In genomic region chr1:173339543-173339942, GRCm38 (mm10) we compare ENCODE assay signal across 8 mouse cellular contexts. TPM values are rescaled to one million over a fixed set of nuclear protein-coding genes. Genes with fewer than 3 reads are reported as not detected.
DNase-seq lines count a peak whose midpoint lies in the region; ATAC-seq and TF ChIP-seq lines count a peak whose summit lies in the region.
"Had no signal": no experiment of that assay in that cellular context is flagged by ENCODE, and none has a peak within 500 bp of the region (broad histone marks: within the 10 kb centered on the region; RNA-seq: fewer than 3 reads in every experiment).

No protein-coding gene starts in this region.

- peak; percentile 53 for DNase-seq in MEL (ENCODE audit: low read depth, low spot score)
- peak; percentile 87 for DNase-seq in cerebellum, adult 9-10 months
- peak; percentile 51 for DNase-seq in lung, postnatal 0 days (ENCODE audit: low spot score)

- no peak overlapping the region for H3K9ac ChIP-seq in MEL (ENCODE audit: control insufficient read depth, low read depth, low read length, poor library complexity, severe bottlenecking)
- no peak overlapping the region for H3K9ac ChIP-seq in kidney, embryonic 15.5 days
- H3K9ac ChIP-seq in lung, postnatal 0 days (replicated peaks; ENCODE audit: low read depth) = no peak overlapping the region

- no peak for TF ChIP-seq POLR2A in MEL (IDR thresholded peaks at IDR 0.05; ENCODE audit: control insufficient read depth in 1 of 2, insufficient read depth in 1 of 2, low read depth in 1 of 2, low read length in 2 of 2, poor library complexity in 1 of 2)
- TF ChIP-seq POLR2A in olfactory bulb, adult 2 months (IDR thresholded peaks at IDR 0.05; ENCODE audit: insufficient read depth, low read depth, low read length) = no peak

- H3K79me2 ChIP-seq in MEL (ENCODE audit: control insufficient read depth, insufficient read depth, low read length, poor library complexity) = no peaks in the 10 kb centered on the region

- H3K27me3 ChIP-seq in MEL (ENCODE audit: control insufficient read depth in 1 of 2, insufficient read depth in 2 of 2, low read length in 2 of 2) = no peaks in the 10 kb centered on the region
- H3K27me3 ChIP-seq in kidney, embryonic 15.5 days = no peaks in the 10 kb centered on the region
- H3K27me3 ChIP-seq in lung, postnatal 0 days (replicated peaks; ENCODE audit: insufficient read depth, low read length) = no peaks in the 10 kb centered on the region

- TF ChIP-seq RAD21 in MEL (IDR thresholded peaks at IDR 0.05; ENCODE audit: low read depth, low read length) = peak; percentile 42

- no peak overlapping the region for H3K27ac ChIP-seq in MEL (ENCODE audit: control insufficient read depth, low read depth, low read length)
- no peak overlapping the region for H3K27ac ChIP-seq in kidney, embryonic 15.5 days
- H3K27ac ChIP-seq in lung, postnatal 0 days (ENCODE audit: low read length) = no peak overlapping the region
- no peak overlapping the region for H3K27ac ChIP-seq in olfactory bulb, adult 2 months (ENCODE audit: insufficient read depth, low read depth, low read length)

- H3K4me2 ChIP-seq in kidney, embryonic 15.5 days = no peak overlapping the region
- H3K4me2 ChIP-seq in lung, postnatal 0 days (replicated peaks; ENCODE audit: low read depth, low read length) = no peak overlapping the region

- peak; percentile 66 to 77 (median 70) for TF ChIP-seq CTCF in MEL (IDR thresholded peaks at IDR 0.05 in 2 of 3, conservative IDR thresholded peaks at IDR 0.05 in 1 of 3; ENCODE audit: control insufficient read depth in 1 of 3, insufficient read depth in 1 of 3, low read depth in 2 of 3, low read length in 3 of 3, poor library complexity in 1 of 3, severe bottlenecking in 1 of 3)
- TF ChIP-seq CTCF in lung, postnatal 0 days (IDR thresholded peaks at IDR 0.05) = peak; percentile 89
- TF ChIP-seq CTCF in olfactory bulb, adult 2 months (IDR thresholded peaks at IDR 0.05; ENCODE audit: insufficient read depth, low read depth, low read length) = 0 out of 2 replicates have a peak, but pooled peaks have one; percentile 20

- no peak for TF ChIP-seq EP300 in MEL (IDR thresholded peaks at IDR 0.05; ENCODE audit: low read depth in 1 of 2, low read length in 2 of 2)
- no peak for TF ChIP-seq EP300 in lung, postnatal 0 days (IDR thresholded peaks at IDR 0.05)

- H3K4me3 ChIP-seq in MEL (ENCODE audit: control insufficient read depth in 1 of 2, insufficient read depth in 1 of 2, low read depth in 2 of 2, low read length in 2 of 2) = no peak overlapping the region
- no peak overlapping the region for H3K4me3 ChIP-seq in kidney, embryonic 15.5 days (replicated peaks)
- no peak overlapping the region for H3K4me3 ChIP-seq in lung, postnatal 0 days (ENCODE audit: low read depth, low read length)
- H3K4me3 ChIP-seq in olfactory bulb, adult 2 months (ENCODE audit: insufficient read depth, low read depth, low read length) = no peak overlapping the region
- H3K4me3 ChIP-seq: myocyte had no signal

- H3K9me3 ChIP-seq in MEL (replicated peaks; ENCODE audit: insufficient read depth, low read length) = no peaks in the 10 kb centered on the region
- no peaks in the 10 kb centered on the region for H3K9me3 ChIP-seq in kidney, embryonic 15.5 days (replicated peaks)
- H3K9me3 ChIP-seq in lung, postnatal 0 days (ENCODE audit: low read length) = no peaks in the 10 kb centered on the region

- 8% methylated on average over 2 of the region's 2 CpGs for WGBS in kidney, embryonic 15.5 days
- 6% methylated on average over 2 of the region's 2 CpGs for WGBS in lung, postnatal 0 days
- WGBS in olfactory bulb, adult 2 months = 19% methylated on average over 2 of the region's 2 CpGs

- peak; percentile 63 for ATAC-seq in CD4-positive, CD25-positive, alpha-beta regulatory T cell, adult 4 months
- ATAC-seq in frontal cortex, adult (ENCODE audit: low TSS enrichment) = peak; percentile 50
- 0 out of 2 replicates have a peak, but pooled peaks have one; percentile 65 for ATAC-seq in kidney, embryonic 15.5 days (replicated peaks; ENCODE audit: low FRiP score)
- no peak for ATAC-seq in lung, postnatal 0 days

- peaks cover 11 to 35% of the 10 kb centered on the region in 2 experiments for H3K4me1 ChIP-seq in MEL (ENCODE audit: control insufficient read depth in 1 of 2, insufficient read depth in 2 of 2, low read length in 2 of 2)
- H3K4me1 ChIP-seq in kidney, embryonic 15.5 days = no peaks in the 10 kb centered on the region
- no peaks in the 10 kb centered on the region for H3K4me1 ChIP-seq in lung, postnatal 0 days (ENCODE audit: insufficient read depth, low read depth, low read length)
- H3K4me1 ChIP-seq in olfactory bulb, adult 2 months (ENCODE audit: control insufficient read depth, insufficient read depth, low read length) = peaks cover 25% of the 10 kb centered on the region

- H3K36me3 ChIP-seq in MEL (ENCODE audit: control insufficient read depth in 1 of 2, insufficient read depth in 2 of 2, low read length in 2 of 2) = peaks cover 0 to 11% of the 10 kb centered on the region in 2 experiments; a peak in 2 of 4 replicates
- H3K36me3 ChIP-seq in kidney, embryonic 15.5 days = no peaks in the 10 kb centered on the region
- H3K36me3 ChIP-seq in lung, postnatal 0 days (ENCODE audit: insufficient read depth, low read length) = no peaks in the 10 kb centered on the region

TF ChIP-seq in MEL, 35 proteins besides CTCF, POLR2A, EP300 and RAD21:
- no peak for TF ChIP-seq HCFC1 (IDR thresholded peaks at IDR 0.05; ENCODE audit: low read depth, low read length)
- no peak for TF ChIP-seq RCOR1 (IDR thresholded peaks at IDR 0.05; ENCODE audit: low read depth, low read length)
- TF ChIP-seq ZMIZ1 (IDR thresholded peaks at IDR 0.05; ENCODE audit: low read depth, low read length) = no peak
- TF ChIP-seq USF2 (IDR thresholded peaks at IDR 0.05; ENCODE audit: borderline replicate concordance in 1 of 2, insufficient read depth in 1 of 2, low read depth in 1 of 2, low read length in 2 of 2) = no peak
- TF ChIP-seq TCF12 (IDR thresholded peaks at IDR 0.05; ENCODE audit: low read depth, low read length) = no peak
- no peak for TF ChIP-seq ZNF384 (IDR thresholded peaks at IDR 0.05; ENCODE audit: low read depth, low read length)
- no peak for TF ChIP-seq POLR2AphosphoS5 (IDR thresholded peaks at IDR 0.05; ENCODE audit: borderline replicate concordance, low read depth, low read length)
- TF ChIP-seq UBTF (IDR thresholded peaks at IDR 0.05; ENCODE audit: borderline replicate concordance, insufficient read depth, low read depth, low read length) = no peak
- peak; percentile 73 for TF ChIP-seq SMC3 (IDR thresholded peaks at IDR 0.05; ENCODE audit: low read depth, low read length)
- TF ChIP-seq ZC3H11A (IDR thresholded peaks at IDR 0.05; ENCODE audit: low read depth, low read length) = 0 out of 2 replicates have a peak, but pooled peaks have one; percentile 37
- no peak for TF ChIP-seq CHD1 (IDR thresholded peaks at IDR 0.05; ENCODE audit: low read depth, low read length)
- no peak for TF ChIP-seq MAZ (IDR thresholded peaks at IDR 0.05; ENCODE audit: low read depth, low read length)
- no peak for TF ChIP-seq CHD2 (IDR thresholded peaks at IDR 0.05; ENCODE audit: low read length)
- TF ChIP-seq NELFE (IDR thresholded peaks at IDR 0.05; ENCODE audit: low read depth, low read length) = no peak
- TF ChIP-seq BHLHE40 (IDR thresholded peaks at IDR 0.05; ENCODE audit: borderline replicate concordance, low read depth, low read length) = no peak
- no peak for TF ChIP-seq POLR2AphosphoS2 (IDR thresholded peaks at IDR 0.05; ENCODE audit: low read length)
- no peak for TF ChIP-seq MEF2A (IDR thresholded peaks at IDR 0.05; ENCODE audit: extremely low read depth, insufficient replicate concordance, low read depth, low read length, poor library complexity, severe bottlenecking)

RNA-seq across cellular contexts. Expression of gene Ackr1, which starts 6.0 kb away (rescaled TPM):
- polyA plus RNA-seq in CD4-positive, CD25-positive, alpha-beta regulatory T cell, adult 4 months (2017; shearing (Covaris generic)) = not detected
- 0.19 and 0.20 TPM in 2 replicates for total RNA-seq in MEL (2012; rRNA removed)
- polyA plus RNA-seq in MEL (2012; ENCODE audit: insufficient read depth in 1 of 2, insufficient read length in 2 of 2, low read depth in 1 of 2, low replicate concordance in 2 of 2, missing spikeins in 1 of 2) = under 1 TPM in 1 of 2 experiments, not detected in 1; 0.42 TPM
- polyA plus RNA-seq in kidney, embryonic 15.5 days (2015; fragmentation: Nextera tagmentation; extraction: Ambion mirVana) = 0.82 and 1.0 TPM in 2 replicates
- 0.36 and 0.70 TPM in 2 replicates for polyA plus RNA-seq in lung, postnatal 0 days (2015; fragmentation: Nextera tagmentation; extraction: Ambion mirVana)
- not detected in 2 replicates for polyA plus RNA-seq in olfactory bulb, adult 2 months (2012; ENCODE audit: insufficient read depth, insufficient read length, low replicate concordance, missing spikeins)
- polyA plus RNA-seq: myocyte had no signal

RNA-seq across cellular contexts. Expression of gene Aim2, which starts 11.1 kb away (rescaled TPM):
- 10 to 100 TPM; 44.7 to 78.2 TPM for polyA plus RNA-seq in CD4-positive, CD25-positive, alpha-beta regulatory T cell, adult 4 months (2017; shearing (Covaris generic))
- total RNA-seq in MEL (2012; rRNA removed) = 2.3 TPM in 2 replicates
- 1 to 10 TPM in 1 of 2 experiments, not detected in 1; 9.1 TPM for polyA plus RNA-seq in MEL (2012; ENCODE audit: insufficient read depth in 1 of 2, insufficient read length in 2 of 2, low read depth in 1 of 2, low replicate concordance in 2 of 2, missing spikeins in 1 of 2)
- polyA plus RNA-seq in kidney, embryonic 15.5 days (2015; fragmentation: Nextera tagmentation; extraction: Ambion mirVana) = 2.7 and 2.9 TPM in 2 replicates
- polyA plus RNA-seq in lung, postnatal 0 days (2015; fragmentation: Nextera tagmentation; extraction: Ambion mirVana) = 2.1 and 3.4 TPM in 2 replicates
- not detected in 2 replicates for polyA plus RNA-seq in olfactory bulb, adult 2 months (2012; ENCODE audit: insufficient read depth, insufficient read length, low replicate concordance, missing spikeins)

RNA-seq across cellular contexts. Expression of gene Cadm3, which starts 28.0 kb away (rescaled TPM):
- polyA plus RNA-seq in CD4-positive, CD25-positive, alpha-beta regulatory T cell, adult 4 months (2017; shearing (Covaris generic)) = not detected
- total RNA-seq in MEL (2012; rRNA removed) = 0.19 and 0.20 TPM in 2 replicates
- under 1 TPM in 1 of 2 experiments, not detected in 1; 0.03 TPM for polyA plus RNA-seq in MEL (2012; ENCODE audit: insufficient read depth in 1 of 2, insufficient read length in 2 of 2, low read depth in 1 of 2, low replicate concordance in 2 of 2, missing spikeins in 1 of 2)
- polyA plus RNA-seq in kidney, embryonic 15.5 days (2015; fragmentation: Nextera tagmentation; extraction: Ambion mirVana) = 0.71 and 1.3 TPM in 2 replicates
- polyA plus RNA-seq in lung, postnatal 0 days (2015; fragmentation: Nextera tagmentation; extraction: Ambion mirVana) = 0.26 and 0.39 TPM in 2 replicates
- 88.8 TPM in 1 of 2 replicates, not detected in the other for polyA plus RNA-seq in olfactory bulb, adult 2 months (2012; ENCODE audit: insufficient read depth, insufficient read length, low replicate concordance, missing spikeins)

Comparison
In these comparisons a context has a peak if more than half of its experiments do, and no peak if none do; other contexts are left out.
1. CTCF ChIP-seq: peak in every context shown above with its lines; median percentile 89 in lung, postnatal 0 days; 70 in MEL; 20 in olfactory bulb, adult 2 months.
2. RNA of gene Aim2, which starts 11.1 kb away (polyA plus RNA-seq): 44.7 to 78.2 TPM in CD4-positive, CD25-positive, alpha-beta regulatory T cell, adult 4 months; 9.1 TPM in MEL, 2.1 to 3.4 TPM in lung, postnatal 0 days, 2.7 to 2.9 TPM in kidney, embryonic 15.5 days and not detected in olfactory bulb, adult 2 months; every median in the first group is over 4 times any median in the second.
3. RNA of gene Cadm3, which starts 28.0 kb away (polyA plus RNA-seq): 88.8 TPM in olfactory bulb, adult 2 months; 0.71 to 1.3 TPM in kidney, embryonic 15.5 days, 0.26 to 0.39 TPM in lung, postnatal 0 days, not detected in CD4-positive, CD25-positive, alpha-beta regulatory T cell, adult 4 months and 0.03 TPM in MEL; every median in the first group is over 10 times any median in the second.
4. Peak in every context shown above with its lines, with median percentiles within 50 percentile points of each other: DNase-seq.